Mouse (Mus musculus): Measurements from ENCODE around the gene Ahrr.
A peak's percentile ranks its signal among the peaks of the same experiment; 100 is the strongest.

Gene Ahrr

GRCm38 (mm10) chr13:74245214-74245898 lies 46.8 kb downstream of the Ahrr start:
- DNase-seq (ENCODE audit: low read depth, low spot score) = peak; percentile 67

- no peak for DNase-seq (ENCODE audit: low read depth, low spot score)
Observed at GRCm38 (mm10) chr13:74237574-74237973, 54.6 kb downstream of the Ahrr start.

GRCm38 (mm10) chr13:74220659-74221058 lies 71.5 kb downstream of the Ahrr start:
- no peak for DNase-seq (ENCODE audit: low read depth, low spot score)

- DNase-seq (ENCODE audit: low read depth, low spot score) = no peak
Observed at GRCm38 (mm10) chr13:74218441-74218840, 73.7 kb downstream of the Ahrr start.

GRCm38 (mm10) chr13:74208986-74209345 lies 83.2 kb downstream of the Ahrr start:
- no peak for DNase-seq (ENCODE audit: low read depth, low spot score)

- peak; percentile 95 for DNase-seq (ENCODE audit: low read depth, low spot score)
Observed at GRCm38 (mm10) chr13:74208317-74208985, 83.7 kb downstream of the Ahrr start, which contains the start of gene Exoc3. Exoc3 (minus strand) TSS chr13:74208732.

- no peak for DNase-seq (ENCODE audit: low read depth, low spot score)
Observed at GRCm38 (mm10) chr13:74196451-74196850, 95.7 kb downstream of the Ahrr start.

GRCm38 (mm10) chr13:74192613-74193012 lies 99.5 kb downstream of the Ahrr start:
- peak; percentile 71 for DNase-seq (ENCODE audit: low read depth, low spot score)

GRCm38 (mm10) chr13:74183011-74183695 lies 109.0 kb downstream of the Ahrr start:
- DNase-seq (ENCODE audit: low read depth, low spot score) = no peak

- DNase-seq (ENCODE audit: low read depth, low spot score) = no peak
Observed at GRCm38 (mm10) chr13:74172036-74172435, 120.1 kb downstream of the Ahrr start.

GRCm38 (mm10) chr13:74169446-74170164 lies 122.5 kb downstream of the Ahrr start:
- DNase-seq (ENCODE audit: low read depth, low spot score) = no peak

GRCm38 (mm10) chr13:74167492-74167891 lies 124.6 kb downstream of the Ahrr start:
- DNase-seq (ENCODE audit: low read depth, low spot score) = no peak

GRCm38 (mm10) chr13:74167057-74167413 lies 125.1 kb downstream of the Ahrr start:
- no peak for DNase-seq (ENCODE audit: low read depth, low spot score)

- DNase-seq (ENCODE audit: low read depth, low spot score) = peak; percentile 68
Observed at GRCm38 (mm10) chr13:74166348-74167056, 125.6 kb downstream of the Ahrr start.

All from ZHBTc4 (cell line).